Mouse (Mus musculus) neural tube, embryonic 12.5 days (tissue): Measurements from ENCODE around the gene Gm45015. TPM values are rescaled to one million over a fixed set of nuclear protein-coding genes. Genes with fewer than 3 reads are reported as not detected.
"Not testable (repeated sequence)": the region's sequence is repeated elsewhere in the genome, so short reads cannot be mapped to it uniquely, and the experiment has no call there.

Experiments
- ATAC-seq: fragments of 200-750 bp; cut with Nextera tagmentation; 2 replicates; pipeline ENCODE4 v1.8.0; 2017; ENCODE audit warnings: low read depth, mild to moderate bottlenecking, moderate TSS enrichment, moderate library complexity; ENCODE audit not compliant: low FRiP score
- H3K27ac ChIP-seq: fragments of 300-500 bp; sonication (generic); 2 replicates; pipeline ENCODE4 v1.5.1; 2016
- H3K27me3 ChIP-seq: fragments of 300-500 bp; sonication (generic); replicated peaks from 2 replicates; pipeline ENCODE4 v1.6.1; 2016; ENCODE audit warnings: mild to moderate bottlenecking
- H3K36me3 ChIP-seq: fragments of 300-500 bp; sonication (generic); 2 replicates; pipeline ENCODE4 v1.6.1; 2016; ENCODE audit warnings: mild to moderate bottlenecking
- H3K4me1 ChIP-seq: fragments of 300-500 bp; sonication (generic); 2 replicates; pipeline ENCODE4 v1.6.1; 2016
- H3K4me2 ChIP-seq: fragments of 300-500 bp; sonication (generic); replicated peaks from 2 replicates; pipeline ENCODE4 v1.6.1; 2016; ENCODE audit warnings: mild to moderate bottlenecking
- H3K4me3 ChIP-seq: fragments of 300-500 bp; sonication (generic); 2 replicates; pipeline ENCODE4 v1.5.1; 2016
- H3K9ac ChIP-seq: fragments of 300-500 bp; sonication (generic); 2 replicates; pipeline ENCODE4 v1.6.1; 2016; ENCODE audit warnings: mild to moderate bottlenecking
- H3K9me3 ChIP-seq: fragments of 300-500 bp; sonication (generic); 2 replicates; pipeline ENCODE4 v1.6.1; 2016; ENCODE audit warnings: mild to moderate bottlenecking
- WGBS: fragments of 180-500 bp; shearing (Covaris S2); methylation state at CpG from one replicate; pipeline ENCODE4 v1.1.7; 2016; 5-methylcytosine and 5-hydroxymethylcytosine counted together
- polyA plus RNA-seq: library from polyadenylated mRNA; unstranded; fragments of >200 nt; fragmentation: Nextera tagmentation; extraction: Ambion mirVana; gene quantifications from 2 replicates; pipeline ENCODE4 v1.2.1, GENCODE M21; 2016

Gm45015 gene
- polyA plus RNA-seq, 1 experiment from 2014 or later: not detected

DNA sequence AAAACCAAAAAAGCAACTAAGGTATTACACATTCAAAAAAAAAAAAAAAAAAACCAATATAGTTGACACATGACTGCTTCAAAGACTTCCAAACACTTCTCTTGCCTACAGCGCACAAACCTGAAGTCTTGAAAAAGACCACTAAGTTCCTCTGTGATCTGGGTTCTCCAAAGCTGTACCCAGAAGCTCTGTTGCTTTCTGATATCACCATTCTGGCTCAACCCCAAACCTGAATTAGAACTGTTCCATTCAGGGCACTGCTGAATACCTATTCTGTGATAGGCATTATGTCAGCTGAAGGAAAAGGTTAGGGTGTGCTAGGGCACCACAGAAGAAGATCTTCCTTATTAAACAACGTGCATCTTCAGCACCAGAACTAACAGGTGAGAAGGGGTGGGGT lies 9.4 kb downstream of the Gm45015 start:
- no peak for ATAC-seq
- no peaks in the 10 kb centered on the region for H3K4me1 ChIP-seq
- no peak overlapping the region for H3K4me3 ChIP-seq
- no peak overlapping the region for H3K27ac ChIP-seq
- no peaks in the 10 kb centered on the region for H3K27me3 ChIP-seq
- H3K9ac ChIP-seq: no peak overlapping the region
- no peaks in the 10 kb centered on the region for H3K9me3 ChIP-seq
- WGBS: 85% methylated on average over 2 of the region's 2 CpGs
- no peaks in the 10 kb centered on the region for H3K36me3 ChIP-seq
- H3K4me2 ChIP-seq: no peak overlapping the region

DNA sequence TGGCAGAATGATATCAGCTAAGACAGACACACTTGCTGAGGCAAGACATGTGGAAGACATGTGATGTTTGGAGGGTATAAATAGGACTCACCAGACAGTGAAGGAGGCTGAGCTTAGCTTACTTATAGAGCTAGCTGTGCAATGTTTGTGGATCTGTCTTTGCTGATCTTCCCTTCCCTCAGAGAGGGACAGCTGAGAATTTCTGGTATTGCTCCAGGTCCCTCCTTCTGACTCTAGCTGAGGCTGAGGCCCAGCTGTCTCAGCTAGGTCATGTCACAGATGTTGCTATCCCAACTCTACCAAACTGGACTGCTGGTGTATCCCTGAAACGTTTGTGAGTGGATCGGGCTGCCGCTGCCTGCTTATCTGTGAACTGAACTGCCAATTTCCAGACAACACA lies 15.6 kb downstream of the Gm45015 start:
- no peak overlapping the region for H3K9ac ChIP-seq
- H3K27me3 ChIP-seq: no peaks in the 10 kb centered on the region
- no peaks in the 10 kb centered on the region for H3K4me1 ChIP-seq
- H3K36me3 ChIP-seq: no peaks in the 10 kb centered on the region
- H3K4me3 ChIP-seq: no peak overlapping the region
- H3K27ac ChIP-seq: no peak overlapping the region
- no peak overlapping the region for H3K4me2 ChIP-seq
- no peak for ATAC-seq
- H3K9me3 ChIP-seq: no peaks in the 10 kb centered on the region
- WGBS: 77% methylated on average over 3 of the region's 3 CpGs

DNA sequence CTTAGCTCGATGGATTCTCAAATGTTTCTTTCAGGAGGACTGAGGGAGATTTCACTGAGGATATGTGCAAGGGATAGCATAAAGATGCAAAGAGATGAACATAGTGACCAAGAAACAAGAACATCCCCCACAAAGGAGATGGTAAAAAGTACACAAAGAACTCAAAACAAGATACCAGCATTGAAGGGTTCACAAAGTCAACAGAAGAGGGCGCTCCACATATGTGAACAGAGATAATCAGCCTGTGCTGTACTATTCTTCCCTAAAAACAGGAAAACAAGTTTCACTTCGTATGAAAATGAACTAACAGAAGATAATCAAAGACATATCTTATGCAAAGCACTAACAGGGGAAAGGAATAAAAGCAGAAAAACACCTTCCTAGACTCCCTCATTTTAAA lies 24.1 kb downstream of the Gm45015 start:
- WGBS: 34% methylated on average over 3 of the region's 3 CpGs
- no peaks in the 10 kb centered on the region for H3K9me3 ChIP-seq
- no peaks in the 10 kb centered on the region for H3K27me3 ChIP-seq
- ATAC-seq: no peak
- H3K36me3 ChIP-seq: no peaks in the 10 kb centered on the region
- no peak overlapping the region for H3K4me3 ChIP-seq
- no peak overlapping the region for H3K4me2 ChIP-seq
- H3K4me1 ChIP-seq: no peaks in the 10 kb centered on the region
- H3K9ac ChIP-seq: no peak overlapping the region
- H3K27ac ChIP-seq: no peak overlapping the region

DNA sequence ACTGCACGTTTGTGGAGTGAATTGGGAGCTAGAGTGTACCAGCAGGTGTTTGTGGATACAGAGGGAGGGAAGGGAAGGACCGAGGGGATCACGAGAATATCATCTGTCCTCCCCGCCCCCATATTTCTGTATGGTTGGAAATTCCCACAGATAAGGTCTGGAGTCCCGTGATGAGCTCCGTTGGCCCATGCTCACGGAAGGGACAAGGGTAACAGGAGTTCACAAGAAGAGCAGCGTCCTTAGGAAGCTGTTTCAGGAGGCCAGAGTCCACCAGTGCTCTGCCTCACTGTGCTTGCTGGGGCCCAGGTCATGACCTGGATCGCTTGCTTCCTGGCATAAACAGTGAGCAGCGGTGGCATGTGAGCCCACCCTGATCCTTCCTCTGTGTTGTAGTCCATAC lies 40.9 kb downstream of the Gm45015 start:
- not testable (repeated sequence) for H3K9ac ChIP-seq, H3K27me3 ChIP-seq, H3K4me2 ChIP-seq, H3K27ac ChIP-seq, ATAC-seq, H3K4me3 ChIP-seq, H3K4me1 ChIP-seq, H3K36me3 ChIP-seq, H3K9me3 ChIP-seq
- WGBS: 81% methylated on average over 10 of the region's 10 CpGs

DNA sequence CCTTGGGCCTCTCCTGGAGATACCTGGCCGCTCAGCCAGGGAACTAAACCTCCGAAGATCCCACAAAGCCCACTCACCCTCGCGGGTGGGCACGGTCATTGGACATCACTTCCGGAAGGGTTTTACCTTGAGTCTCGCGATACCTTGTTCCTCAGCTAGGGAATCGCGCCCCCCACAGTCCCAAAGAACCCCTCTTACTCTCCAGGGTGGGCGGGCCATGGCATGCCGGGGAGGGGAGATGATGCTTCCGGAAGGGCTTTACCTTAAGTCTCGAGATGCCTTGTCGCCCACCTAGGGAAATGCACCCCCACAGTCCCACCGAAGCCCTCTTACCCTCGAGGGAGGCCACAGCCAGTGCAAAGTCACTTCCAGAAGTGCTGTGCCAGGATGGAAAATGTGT lies 43.8 kb downstream of the Gm45015 start, which contains the start of the genes Xlr5a and Xlr5c:
Gene Xlr5a, minus strand, starts transcription at position 101 of the 400 bp plus-strand sequence.
Gene Xlr5c, minus strand, starts transcription at position 101 of the 400 bp plus-strand sequence.
- H3K9me3 ChIP-seq, ATAC-seq, H3K27me3 ChIP-seq, H3K4me1 ChIP-seq, H3K27ac ChIP-seq, H3K4me2 ChIP-seq, H3K36me3 ChIP-seq, H3K4me3 ChIP-seq, H3K9ac ChIP-seq: not testable (repeated sequence)
- 91% methylated on average over 13 of the region's 17 CpGs for WGBS

Other genes starting within 250 kb of the Gm45015 start
- 3.7 and 4.1 TPM in 2 replicates for gene Xlr3a, start 239.7 kb downstream of the Gm45015 start, polyA plus RNA-seq
- gene Gm14685, start 219.8 kb downstream of the Gm45015 start, polyA plus RNA-seq: 0.23 and 0.26 TPM in 2 replicates
- gene Xlr5b, start 188.0 kb downstream of the Gm45015 start, polyA plus RNA-seq: not detected in 2 replicates
- not detected in 2 replicates for gene DXBay18, start 187.4 kb downstream of the Gm45015 start, polyA plus RNA-seq
- not detected in 2 replicates for gene Spin2d, start 159.9 kb downstream of the Gm45015 start, polyA plus RNA-seq
- 18.7 and 21.4 TPM in 2 replicates for gene Xlr3b, start 144.6 kb downstream of the Gm45015 start, polyA plus RNA-seq
- gene Xlr4b, start 122.5 kb downstream of the Gm45015 start, polyA plus RNA-seq: 0.37 and 0.57 TPM in 2 replicates
- gene F8a, start 108.5 kb downstream of the Gm45015 start, polyA plus RNA-seq: 23.9 and 26.1 TPM in 2 replicates
- 0.57 TPM in 1 of 2 replicates, not detected in the other for gene Xlr4c, start 93.7 kb downstream of the Gm45015 start, polyA plus RNA-seq
- gene Xlr3c, start 71.5 kb downstream of the Gm45015 start, polyA plus RNA-seq: 0.60 and 0.82 TPM in 2 replicates
- not detected in 2 replicates for gene Xlr5a, start 43.9 kb downstream of the Gm45015 start, polyA plus RNA-seq
- gene Xlr5c, start 43.9 kb downstream of the Gm45015 start, polyA plus RNA-seq: not detected in 2 replicates
- 15.6 and 15.7 TPM in 2 replicates for gene Zfp275, start 5.8 kb upstream of the Gm45015 start, polyA plus RNA-seq
- gene Gm18336, start 61.9 kb upstream of the Gm45015 start, polyA plus RNA-seq: not detected in 2 replicates
- 0.17 and 0.35 TPM in 2 replicates for gene Zfp92, start 74.3 kb upstream of the Gm45015 start, polyA plus RNA-seq
- not detected in 2 replicates for gene Trex2, start 98.5 kb upstream of the Gm45015 start, polyA plus RNA-seq
- gene Haus7, start 122.2 kb upstream of the Gm45015 start, polyA plus RNA-seq: 62.8 and 63.3 TPM in 2 replicates
- 21.2 and 28.6 TPM in 2 replicates for gene Bgn, start 146.8 kb upstream of the Gm45015 start, polyA plus RNA-seq
- gene Atp2b3, start 166.2 kb upstream of the Gm45015 start, polyA plus RNA-seq: 1.4 and 2.2 TPM in 2 replicates